15 mouse cellular contexts compared by ENCODE assay signal in the genomic region with DNA sequence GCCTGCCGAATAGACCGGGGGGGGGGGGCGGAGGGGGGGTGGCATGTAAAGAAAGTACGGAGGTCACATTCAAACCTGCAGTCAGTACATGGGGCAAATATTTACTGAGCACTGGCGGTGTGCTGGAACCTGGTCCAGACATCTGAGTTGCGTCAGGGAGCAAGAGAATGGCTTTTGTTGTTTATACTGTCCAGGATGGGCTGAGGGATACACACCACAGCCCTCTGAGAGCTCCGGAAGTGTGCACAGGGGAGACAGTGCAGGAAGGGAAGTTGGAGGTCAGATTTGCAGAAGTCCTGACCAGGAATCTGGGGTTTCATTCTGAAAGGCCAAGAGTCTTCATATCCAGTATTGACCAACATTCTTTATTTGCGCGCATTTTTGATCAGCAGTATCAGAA. TPM values are rescaled to one million over a fixed set of nuclear protein-coding genes. Genes with fewer than 3 reads are reported as not detected.
DNase-seq lines count a peak whose midpoint lies in the region; ATAC-seq and TF ChIP-seq lines count a peak whose summit lies in the region.
"Had no signal": no experiment of that assay in that cellular context is flagged by ENCODE, and none has a peak within 500 bp of the region (broad histone marks: within the 10 kb centered on the region; RNA-seq: fewer than 3 reads in every experiment).

No protein-coding gene starts in this region.

- no peaks in the 10 kb centered on the region for H3K9me3 ChIP-seq in stomach, postnatal 0 days (ENCODE audit: control insufficient read depth, low read length)
- H3K9me3 ChIP-seq: limb, embryonic 13.5 days had no signal

- DNase-seq in left cerebral cortex, adult 2 months (ENCODE audit: extremely low spot score in 1 of 2, low spot score in 2 of 2) = no peak
- no peak for DNase-seq in left cerebral cortex, postnatal 25 days (ENCODE audit: low spot score in 2 of 2)
- peak; percentile 66 for DNase-seq in liver, adult 2 months (ENCODE audit: extremely low read depth, low read depth, low spot score)
- peak; percentile 23 for DNase-seq in lung, postnatal 25 days (ENCODE audit: low spot score)
- peak; percentile 26 for DNase-seq in stomach, postnatal 0 days (ENCODE audit: low spot score)
- no peak for DNase-seq in embryo, embryonic 10 days (ENCODE audit: low spot score)
- no peak for DNase-seq in right cerebral cortex, postnatal 4 days
- no peak for DNase-seq in layer of hippocampus, postnatal 10 days (ENCODE audit: low spot score in 2 of 2)
- DNase-seq: cerebellum, postnatal 10 days; kidney, adult 11 months had no signal

- ATAC-seq in stomach, postnatal 0 days (ENCODE audit: low FRiP score, low TSS enrichment) = no peak

- H3K27ac ChIP-seq in left cerebral cortex, adult 2 months = peak overlapping the region; percentile 36; the same call in 1 of the 2 replicates
- peak overlapping the region; percentile 59 for H3K27ac ChIP-seq in liver, adult 2 months (replicated peaks; ENCODE audit: insufficient read depth, low read depth, low read length)
- H3K27ac ChIP-seq in stomach, postnatal 0 days (replicated peaks) = no peak overlapping the region
- H3K27ac ChIP-seq: layer of hippocampus, adult 2 months; limb, embryonic 13.5 days had no signal

- intact Hi-C loops in left cerebral cortex, adult 2 months (cut with DNase I) = loop anchor here (5.0 kb wide), 1 partner anchor 82 kb away; no protein-coding TSS in a partner anchor
- intact Hi-C loops in left cerebral cortex, postnatal 25 days (cut with DNase I) = no loop called here

- H3K27me3 ChIP-seq in liver, adult 2 months (ENCODE audit: control insufficient read depth, insufficient read depth, low read length) = no peaks in the 10 kb centered on the region
- H3K27me3 ChIP-seq in stomach, postnatal 0 days (ENCODE audit: control insufficient read depth, insufficient read depth, low read length) = no peaks in the 10 kb centered on the region
- H3K27me3 ChIP-seq: limb, embryonic 13.5 days had no signal

- TF ChIP-seq POLR2A in liver, adult 2 months (IDR thresholded peaks at IDR 0.05; ENCODE audit: extremely low read depth, insufficient read depth, low read length) = no peak

- no peaks in the 10 kb centered on the region for H3K36me3 ChIP-seq in liver, adult 2 months (ENCODE audit: control insufficient read depth, insufficient read depth, low read length)
- H3K36me3 ChIP-seq in stomach, postnatal 0 days (ENCODE audit: control insufficient read depth, insufficient read depth, low read length) = no peaks in the 10 kb centered on the region
- H3K36me3 ChIP-seq: limb, embryonic 13.5 days had no signal

- no peak overlapping the region for H3K9ac ChIP-seq in liver, adult 2 months (ENCODE audit: low read depth, low read length)
- H3K9ac ChIP-seq in stomach, postnatal 0 days (ENCODE audit: low read length) = no peak overlapping the region
- H3K9ac ChIP-seq: limb, embryonic 13.5 days had no signal

- peaks cover 10% of the 10 kb centered on the region for H3K4me1 ChIP-seq in liver, adult 2 months (ENCODE audit: control insufficient read depth, insufficient read depth, low read length)
- H3K4me1 ChIP-seq in stomach, postnatal 0 days (replicated peaks; ENCODE audit: control insufficient read depth, insufficient read depth) = no peaks in the 10 kb centered on the region

- H3K79me2 ChIP-seq in liver, adult 2 months (ENCODE audit: control insufficient read depth, insufficient read depth, low read length) = no peaks in the 10 kb centered on the region

- 7% methylated on average over 9 of the region's 9 CpGs for WGBS in liver, adult 2 months
- WGBS in stomach, postnatal 0 days = 25% methylated on average over 9 of the region's 9 CpGs

- TF ChIP-seq EP300 in stomach, postnatal 0 days (optimal IDR thresholded peaks at IDR 0.05) = no peak

- no peak for TF ChIP-seq CTCF in left cerebral cortex, adult 2 months (IDR thresholded peaks at IDR 0.05)
- no peak for TF ChIP-seq CTCF in liver, adult 2 months (IDR thresholded peaks at IDR 0.05; ENCODE audit: low read depth, low read length)
- no peak for TF ChIP-seq CTCF in stomach, postnatal 0 days (IDR thresholded peaks at IDR 0.05; ENCODE audit: low read depth)

- no peak overlapping the region for H3K4me2 ChIP-seq in stomach, postnatal 0 days (replicated peaks; ENCODE audit: low read depth)
- H3K4me2 ChIP-seq: limb, embryonic 13.5 days had no signal

- no peak overlapping the region for H3K4me3 ChIP-seq in left cerebral cortex, adult 2 months
- no peak overlapping the region for H3K4me3 ChIP-seq in liver, adult 2 months (ENCODE audit: insufficient read depth, low read depth, low read length)
- no peak overlapping the region for H3K4me3 ChIP-seq in stomach, postnatal 0 days (ENCODE audit: low read depth, low read length)
- H3K4me3 ChIP-seq: layer of hippocampus, adult 2 months; limb, embryonic 13.5 days had no signal

RNA-seq across cellular contexts. Expression of a gene that starts 4.7 kb away (rescaled TPM):
- not detected for total RNA-seq in left cerebral cortex, adult 2 months (2021)
- total RNA-seq in left cerebral cortex, postnatal 25 days (2021) = not detected
- 0.07 and 0.28 TPM in 2 replicates for total RNA-seq in liver, adult 2 months (2014; rRNA removed)
- 0.81 and 0.83 TPM in 2 replicates for polyA plus RNA-seq in liver, adult 2 months (2012; rRNA removed)
- 0.21 and 0.23 TPM in 2 replicates for polyA plus RNA-seq in stomach, postnatal 0 days (2015; fragmentation: Nextera tagmentation; extraction: Ambion mirVana)
- total RNA-seq in layer of hippocampus, postnatal 10 days (2021) = under 1 TPM in 1 of 2 experiments, not detected in 1; 0.09 TPM
- total RNA-seq: CH12.LX; layer of hippocampus, adult 2 months; midbrain, postnatal 0 days had no signal
- polyA plus RNA-seq: heart, embryonic 14.5 days had no signal

RNA-seq across cellular contexts. Expression of a gene that starts 16.9 kb away (rescaled TPM):
- 10 to 100 TPM; 15.4 to 18.2 TPM for total RNA-seq in left cerebral cortex, adult 2 months (2021)
- 10 to 100 TPM; 14.0 to 14.2 TPM for total RNA-seq in left cerebral cortex, postnatal 25 days (2021)
- total RNA-seq in liver, adult 2 months (2014; rRNA removed) = 0.65 and 0.74 TPM in 2 replicates
- polyA plus RNA-seq in liver, adult 2 months (2012; rRNA removed) = 0.46 and 0.50 TPM in 2 replicates
- 1.2 and 1.3 TPM in 2 replicates for polyA plus RNA-seq in stomach, postnatal 0 days (2015; fragmentation: Nextera tagmentation; extraction: Ambion mirVana)
- total RNA-seq in layer of hippocampus, postnatal 10 days (2021) = 10 to 100 TPM; 13.3 to 13.4 TPM
- total RNA-seq: CH12.LX had no signal

RNA-seq across cellular contexts. Expression of a gene that starts 36.4 kb away (rescaled TPM):
- not detected for total RNA-seq in left cerebral cortex, adult 2 months (2021)
- total RNA-seq in left cerebral cortex, postnatal 25 days (2021) = under 1 TPM in 1 of 2 experiments, not detected in 1; 0.50 TPM
- total RNA-seq in liver, adult 2 months (2014; rRNA removed) = not detected in 2 replicates
- not detected in 2 replicates for polyA plus RNA-seq in liver, adult 2 months (2012; rRNA removed)
- 0.05 and 0.23 TPM in 2 replicates for polyA plus RNA-seq in stomach, postnatal 0 days (2015; fragmentation: Nextera tagmentation; extraction: Ambion mirVana)
- total RNA-seq in layer of hippocampus, postnatal 10 days (2021) = under 1 TPM; 0.85 to 0.94 TPM
- total RNA-seq: CH12.LX had no signal

Comparison
In these comparisons a context has a peak if more than half of its experiments do, and no peak if none do; other contexts are left out.
1. DNase-seq: peak in liver, adult 2 months (single experiment), lung, postnatal 25 days (single experiment) and stomach, postnatal 0 days (single experiment); none in left cerebral cortex, adult 2 months (0 of 2), left cerebral cortex, postnatal 25 days (0 of 2), embryo, embryonic 10 days (single experiment), right cerebral cortex, postnatal 4 days (single experiment) and layer of hippocampus, postnatal 10 days (0 of 2).